Mouse (Mus musculus) lung, embryonic 16.5 days (tissue): ENCODE data around the gene Clstn1. TPM values are rescaled to one million over a fixed set of nuclear protein-coding genes. Genes with fewer than 3 reads are reported as not detected.
A peak's percentile ranks its signal among the peaks of the same experiment; 100 is the strongest.
"Not testable (repeated sequence)": the region's sequence is repeated elsewhere in the genome, so short reads cannot be mapped to it uniquely, and the experiment has no call there.

Experiments used
- ATAC-seq: fragments of 200-750 bp; cut with Nextera tagmentation; 2 replicates; pipeline ENCODE4 v1.8.0; 2017; ENCODE audit warnings: low read depth, mild to moderate bottlenecking, moderate library complexity
- H3K27ac ChIP-seq: fragments of 300-500 bp; sonication (generic); 2 replicates; pipeline ENCODE4 v1.5.1; 2014; ENCODE audit warnings: mild to moderate bottlenecking, control low read depth, low read length
- H3K27me3 ChIP-seq: fragments of 300-500 bp; sonication (generic); 2 replicates; pipeline ENCODE4 v1.6.1; 2014; ENCODE audit warnings: low read depth, low read length, mixed read lengths; ENCODE audit not compliant: control insufficient read depth, insufficient read depth
- H3K36me3 ChIP-seq: fragments of 300-500 bp; sonication (generic); 2 replicates; pipeline ENCODE4 v1.6.1; 2014; ENCODE audit warnings: low read length; ENCODE audit not compliant: control insufficient read depth, insufficient read depth
- H3K4me1 ChIP-seq: fragments of 300-500 bp; sonication (generic); replicated peaks from 2 replicates; pipeline ENCODE4 v1.6.1; 2014; ENCODE audit warnings: low read length, mixed read lengths; ENCODE audit not compliant: control insufficient read depth, insufficient read depth
- H3K4me2 ChIP-seq: fragments of 300-500 bp; sonication (generic); 2 replicates; pipeline ENCODE4 v1.6.1; 2014; ENCODE audit warnings: low read depth, low read length, control low read depth
- H3K4me3 ChIP-seq: fragments of 300-500 bp; sonication (generic); 2 replicates; pipeline ENCODE4 v1.5.1; 2014; ENCODE audit warnings: mild to moderate bottlenecking, low read length, control low read depth
- H3K9ac ChIP-seq: fragments of 300-500 bp; sonication (generic); 2 replicates; pipeline ENCODE4 v1.6.1; 2014; ENCODE audit warnings: low read length, control low read depth
- H3K9me3 ChIP-seq: fragments of 300-500 bp; sonication (generic); 2 replicates; pipeline ENCODE4 v1.6.1; 2016; ENCODE audit warnings: low read length; ENCODE audit not compliant: control insufficient read depth
- WGBS: fragments of 180-500 bp; shearing (Covaris S2); extraction: QIAGEN DNeasy Blood & Tissue Kit; methylation state at CpG from one replicate; pipeline ENCODE4 v1.1.7; 2014; 5-methylcytosine and 5-hydroxymethylcytosine counted together
- polyA plus RNA-seq: library from polyadenylated mRNA; unstranded; fragments of >200 nt; fragmentation: Nextera tagmentation; extraction: Ambion mirVana; gene quantifications from 2 replicates; pipeline ENCODE4 v1.2.1, GENCODE M21; 2015

Gene Clstn1
- polyA plus RNA-seq, 1 experiment from 2014 or later: 13.6 TPM

- H3K4me2 ChIP-seq, H3K27me3 ChIP-seq, H3K36me3 ChIP-seq, ATAC-seq, H3K27ac ChIP-seq, H3K9ac ChIP-seq, H3K9me3 ChIP-seq, H3K4me3 ChIP-seq, H3K4me1 ChIP-seq: not testable (repeated sequence)
- 72% methylated on average over 6 of the region's 6 CpGs for WGBS
Observed at GRCm38 (mm10) chr4:149613497-149613896, 27.2 kb downstream of the Clstn1 start.

GRCm38 (mm10) chr4:149614869-149615268 lies 28.6 kb downstream of the Clstn1 start:
- H3K4me1 ChIP-seq: no peaks in the 10 kb centered on the region
- no peak for ATAC-seq
- H3K9me3 ChIP-seq: no peaks in the 10 kb centered on the region; the same call in 1 of the 2 replicates
- over 99% methylated on average over 3 of the region's 3 CpGs for WGBS
- H3K9ac ChIP-seq: no peak overlapping the region
- no peak overlapping the region for H3K27ac ChIP-seq
- H3K36me3 ChIP-seq: peaks cover 6% of the 10 kb centered on the region
- H3K27me3 ChIP-seq: no peaks in the 10 kb centered on the region
- H3K4me3 ChIP-seq: no peak overlapping the region
- H3K4me2 ChIP-seq: no peak overlapping the region

- not testable (repeated sequence) for H3K36me3 ChIP-seq, ATAC-seq, H3K9me3 ChIP-seq, H3K4me3 ChIP-seq, H3K4me2 ChIP-seq, H3K27ac ChIP-seq, H3K27me3 ChIP-seq, H3K4me1 ChIP-seq, H3K9ac ChIP-seq
- WGBS: 83% methylated on average over 3 of the region's 3 CpGs
Observed at GRCm38 (mm10) chr4:149616999-149617398, 30.7 kb downstream of the Clstn1 start.

- Histone ChIP-seq H3K9ac (no peak overlapping the region), H3K9me3 (no peaks in the 10 kb centered on the region; the same call in 1 of the 2 replicates), H3K4me3 (no peak overlapping the region), H3K4me1 (no peaks in the 10 kb centered on the region), H3K4me2 (no peak overlapping the region), H3K27ac (0 out of 2 replicates have a peak overlapping the region, but pooled peaks have one; percentile 22), H3K36me3 (peaks cover under 1% of the 10 kb centered on the region), H3K27me3 (no peaks in the 10 kb centered on the region)
- WGBS: 38% methylated on average over 8 of the region's 8 CpGs
- no peak for ATAC-seq
Observed at GRCm38 (mm10) chr4:149619988-149620387, 33.7 kb downstream of the Clstn1 start.

GRCm38 (mm10) chr4:149621286-149621685 lies 35.0 kb downstream of the Clstn1 start:
- H3K4me3 ChIP-seq: no peak overlapping the region
- no peaks in the 10 kb centered on the region for H3K36me3 ChIP-seq
- no peak overlapping the region for H3K4me2 ChIP-seq
- no peaks in the 10 kb centered on the region for H3K4me1 ChIP-seq
- H3K27ac ChIP-seq: no peak overlapping the region
- H3K9ac ChIP-seq: no peak overlapping the region
- H3K9me3 ChIP-seq: no peaks in the 10 kb centered on the region
- H3K27me3 ChIP-seq: no peaks in the 10 kb centered on the region
- WGBS: 77% methylated on average over 4 of the region's 4 CpGs
- ATAC-seq: no peak

GRCm38 (mm10) chr4:149623711-149624110 lies 37.4 kb downstream of the Clstn1 start:
- Histone ChIP-seq H3K4me1 (no peaks in the 10 kb centered on the region; the same call in 1 of the 2 replicates), H3K27ac (no peak overlapping the region), H3K9me3 (no peaks in the 10 kb centered on the region), H3K36me3 (no peaks in the 10 kb centered on the region), H3K27me3 (no peaks in the 10 kb centered on the region), H3K9ac (no peak overlapping the region), H3K4me3 (no peak overlapping the region), H3K4me2 (no peak overlapping the region)
- 77% methylated on average over 5 of the region's 5 CpGs for WGBS
- ATAC-seq: no peak

- WGBS: 82% methylated on average over 17 of the region's 17 CpGs
Observed at GRCm38 (mm10) chr4:149626809-149627208, 40.5 kb downstream of the Clstn1 start.

GRCm38 (mm10) chr4:149628372-149628771 lies 42.1 kb downstream of the Clstn1 start:
- H3K4me3 ChIP-seq: no peak overlapping the region
- no peaks in the 10 kb centered on the region for H3K27me3 ChIP-seq
- no peak overlapping the region for H3K9ac ChIP-seq
- no peaks in the 10 kb centered on the region for H3K9me3 ChIP-seq
- no peak for ATAC-seq
- WGBS: 77% methylated on average over 10 of the region's 10 CpGs
- H3K4me1 ChIP-seq: no peaks in the 10 kb centered on the region; the same call in 1 of the 2 replicates
- H3K36me3 ChIP-seq: peaks cover 18% of the 10 kb centered on the region; the same call in 1 of the 2 replicates
- no peak overlapping the region for H3K4me2 ChIP-seq
- no peak overlapping the region for H3K27ac ChIP-seq

More at GRCm38 (mm10) chr4:149626809-149627208, 40.5 kb downstream of the Clstn1 start:
- Histone ChIP-seq H3K27ac (no peak overlapping the region), H3K4me1 (no peaks in the 10 kb centered on the region; the same call in 1 of the 2 replicates), H3K27me3 (no peaks in the 10 kb centered on the region), H3K4me2 (no peak overlapping the region), H3K36me3 (peaks cover 7% of the 10 kb centered on the region; the same call in 1 of the 2 replicates), H3K4me3 (no peak overlapping the region), H3K9me3 (no peaks in the 10 kb centered on the region), H3K9ac (no peak overlapping the region)
- ATAC-seq: no peak

GRCm38 (mm10) chr4:149628810-149629209 lies 42.5 kb downstream of the Clstn1 start:
- ATAC-seq: no peak
- Histone ChIP-seq H3K4me2 (no peak overlapping the region), H3K4me3 (no peak overlapping the region)

More at GRCm38 (mm10) chr4:149628810-149629209, 42.5 kb downstream of the Clstn1 start:
- no peak overlapping the region for H3K9ac ChIP-seq
- no peaks in the 10 kb centered on the region for H3K27me3 ChIP-seq
- H3K9me3 ChIP-seq: no peaks in the 10 kb centered on the region
- H3K27ac ChIP-seq: no peak overlapping the region
- WGBS: 57% methylated on average over 9 of the region's 9 CpGs
- no peaks in the 10 kb centered on the region; the same call in 1 of the 2 replicates for H3K4me1 ChIP-seq
- H3K36me3 ChIP-seq: peaks cover 21% of the 10 kb centered on the region; the same call in 1 of the 2 replicates
